Mouse (Mus musculus): Measurements from ENCODE around the gene Prpf3.
"Not testable (repeated sequence)": the region's sequence is repeated elsewhere in the genome, so short reads cannot be mapped to it uniquely, and the experiment has no call there.

The Prpf3 gene

DNA sequence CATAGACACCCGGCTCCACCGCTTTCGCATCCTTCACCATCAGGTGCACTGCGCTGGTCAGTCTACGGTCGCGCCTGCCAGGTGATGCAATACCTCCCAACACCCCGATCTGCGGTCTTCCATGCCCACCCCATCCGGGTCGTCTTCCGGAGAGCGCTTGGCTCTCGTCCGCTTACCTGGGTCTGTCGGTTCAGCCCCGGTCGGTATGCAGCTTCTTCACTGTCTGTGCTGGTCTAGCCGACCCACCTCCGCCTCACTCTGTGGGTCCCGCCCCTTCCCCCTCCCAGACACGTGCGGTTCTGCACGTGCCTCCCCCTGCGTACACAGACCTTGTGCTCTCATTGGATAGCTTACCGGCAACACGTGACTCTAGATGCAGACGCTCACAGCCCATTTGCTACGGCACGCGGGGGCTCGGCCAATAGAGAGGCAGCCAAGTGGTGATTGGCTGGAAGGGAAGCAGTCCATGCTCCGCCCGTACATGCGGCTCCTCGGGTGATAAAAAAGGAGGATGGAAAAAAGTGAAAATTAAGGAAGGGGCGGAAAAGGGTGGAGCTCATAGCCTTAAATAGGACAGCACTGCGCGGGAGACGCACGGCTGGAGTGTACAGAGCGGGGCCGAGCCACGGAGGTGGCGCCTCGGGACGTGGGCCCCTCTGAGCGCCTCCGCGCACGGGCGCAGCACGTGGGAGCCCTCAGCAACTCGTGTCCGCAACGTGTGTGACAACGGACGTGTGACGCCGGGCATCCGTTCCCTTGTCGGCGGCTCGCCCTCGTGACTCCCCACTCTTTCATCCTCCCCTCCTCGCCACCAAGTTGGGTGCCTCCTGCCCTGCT is 26.5 kb upstream of the Prpf3 start, which contains the start of gene Ciart:
Ciart (minus strand) TSS at position 273 of the 837 bp plus-strand sequence.
- ATAC-seq (ENCODE audit: low TSS enrichment), result peak; percentile 88

DNA sequence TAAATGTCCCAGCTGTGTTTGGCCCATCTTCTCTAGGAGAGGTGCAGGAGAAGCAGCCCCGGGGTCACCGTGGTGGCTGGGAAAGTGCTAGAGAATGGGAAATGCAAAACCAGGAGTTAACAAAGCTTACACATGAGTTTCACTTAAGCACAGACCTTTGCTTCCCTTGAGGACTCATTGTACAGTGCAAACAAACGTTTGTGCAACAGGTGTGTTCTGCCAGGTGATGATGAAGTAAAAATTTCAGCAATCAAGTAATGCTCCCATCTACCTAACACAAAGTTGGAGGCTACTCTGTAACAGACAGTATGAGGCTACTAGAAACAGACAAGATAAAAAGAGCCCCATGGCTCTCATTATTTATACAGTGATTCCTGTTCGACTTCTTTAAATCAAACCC is 23.4 kb upstream of the Prpf3 start:
- no peak for ATAC-seq (ENCODE audit: low TSS enrichment)

DNA sequence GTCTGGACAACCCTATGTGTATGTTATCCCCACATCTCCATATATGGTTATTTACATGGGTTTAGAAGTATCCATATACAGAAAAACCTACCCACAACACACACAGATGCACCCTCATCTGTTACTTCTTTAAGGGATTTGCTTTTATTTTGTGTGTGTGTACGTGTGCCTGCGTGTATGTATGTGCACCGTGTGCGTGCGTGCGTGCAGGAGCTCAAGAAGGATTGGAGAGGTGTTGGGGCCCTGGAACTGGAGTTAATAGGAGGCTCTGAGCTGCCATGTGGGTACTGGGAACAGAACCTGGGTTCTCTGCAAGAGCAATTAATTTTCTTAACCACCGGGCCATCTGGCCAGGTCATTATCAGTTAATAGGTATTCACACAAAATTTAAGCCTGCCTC is 16.4 kb upstream of the Prpf3 start:
- ATAC-seq (ENCODE audit: low TSS enrichment), result no peak

DNA sequence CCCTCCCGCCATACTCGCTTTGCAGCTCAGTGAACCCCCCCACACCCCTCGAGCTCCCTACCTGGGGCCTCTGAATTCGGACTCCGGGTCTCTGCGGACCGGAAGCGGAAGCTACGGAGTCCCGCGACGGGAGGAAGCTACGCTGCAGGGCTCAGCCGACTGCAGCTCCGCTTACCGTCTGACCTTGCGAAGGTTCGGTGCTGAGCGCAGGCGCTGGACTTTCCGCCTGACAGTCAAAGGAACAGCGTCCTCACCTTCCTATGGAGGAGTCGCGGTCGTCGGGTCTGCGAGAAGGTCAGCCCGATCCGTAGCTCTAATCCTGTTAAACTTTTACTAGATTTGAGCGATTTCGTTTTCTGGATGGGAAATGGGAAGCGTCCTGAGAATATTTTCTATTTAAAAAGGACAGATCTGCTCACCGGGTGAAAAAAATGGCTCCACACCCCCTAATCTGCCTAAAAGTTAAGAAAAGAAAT is 15.7 kb upstream of the Prpf3 start, which contains the start of gene Mrps21:
Mrps21 (minus strand) TSS at position 128 of the 476 bp plus-strand sequence.
- ATAC-seq (ENCODE audit: low TSS enrichment), result peak; percentile 97

DNA sequence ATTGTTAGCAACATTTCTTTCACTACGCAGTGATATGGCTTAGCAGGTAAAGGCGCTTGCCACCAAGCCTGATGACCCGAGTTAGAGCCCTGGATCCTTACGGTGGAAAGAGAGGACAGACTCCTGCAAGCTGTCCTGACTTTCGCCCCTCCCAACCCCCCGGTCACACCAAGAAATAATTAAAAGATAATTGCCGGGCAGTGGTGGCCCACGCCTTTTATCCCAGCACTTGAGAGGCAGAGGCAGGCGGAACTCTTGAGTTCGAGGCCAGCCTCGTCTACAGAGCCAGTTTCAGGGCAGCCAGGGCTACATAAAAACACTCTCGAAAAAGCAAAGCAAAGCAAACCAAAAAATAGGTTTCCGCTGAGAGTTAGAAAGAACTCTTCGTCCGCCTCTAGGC is 15.3 kb upstream of the Prpf3 start:
- ATAC-seq (ENCODE audit: low TSS enrichment), result no peak

DNA sequence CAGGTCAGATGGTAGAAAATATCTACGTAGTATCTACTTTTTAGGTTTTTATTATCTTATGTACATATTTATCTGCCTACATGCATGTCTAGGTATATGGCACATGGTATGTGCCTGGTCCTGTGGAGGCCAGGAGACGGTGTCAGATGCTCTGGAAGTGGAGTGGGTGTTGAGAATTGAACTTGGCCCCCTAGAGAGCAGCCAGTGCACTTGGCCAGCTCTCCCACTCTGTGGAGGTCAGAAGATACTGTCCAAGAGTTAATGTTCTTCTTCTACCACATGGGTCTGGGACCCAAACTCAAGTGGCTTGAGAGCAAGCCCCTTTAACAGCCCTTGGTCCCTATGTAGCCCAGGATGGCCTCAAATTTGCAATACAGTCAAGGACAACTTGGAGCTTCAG is 11.7 kb upstream of the Prpf3 start:
- no peak for ATAC-seq (ENCODE audit: low TSS enrichment)

DNA sequence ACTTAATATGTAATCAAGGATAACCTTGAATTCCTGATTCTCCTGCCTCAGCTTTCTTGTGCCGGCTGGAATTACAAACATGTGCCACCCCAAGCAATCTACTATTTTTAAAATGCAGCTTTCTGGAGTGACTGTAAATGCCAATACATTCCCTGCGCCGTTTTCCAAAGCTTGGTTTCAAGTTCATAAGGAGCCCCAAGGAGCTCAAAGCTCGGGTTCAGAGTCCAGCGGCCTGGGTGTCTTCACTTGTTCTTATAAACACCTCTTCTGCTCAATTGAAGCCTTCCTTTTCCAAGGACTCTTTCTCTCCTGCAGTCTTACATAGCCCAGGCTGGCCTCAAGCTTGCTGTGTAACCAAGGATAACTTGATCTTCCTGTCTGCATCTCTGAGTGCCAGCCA is 10.4 kb upstream of the Prpf3 start:
- ATAC-seq (ENCODE audit: low TSS enrichment), result no peak

DNA sequence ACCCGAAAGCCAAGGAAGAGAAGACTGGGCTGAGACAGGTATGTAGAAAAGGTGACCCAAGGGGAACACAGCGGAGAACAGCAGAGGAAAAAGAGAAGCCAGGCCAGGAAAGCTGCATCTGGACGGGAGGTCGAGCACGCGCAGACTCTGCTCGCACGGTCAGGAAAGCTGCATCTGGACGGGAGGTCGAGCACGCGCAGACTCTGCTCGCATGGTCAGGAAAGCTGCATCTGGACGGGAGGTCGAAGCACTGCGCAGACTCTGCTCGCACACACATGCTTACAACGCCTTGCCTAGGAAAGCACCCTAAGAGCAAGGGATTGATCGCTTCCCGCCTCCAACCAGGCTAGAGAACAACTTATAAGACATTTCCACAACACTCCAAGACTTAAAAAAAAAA is 9.9 kb upstream of the Prpf3 start:
- no peak for ATAC-seq (ENCODE audit: low TSS enrichment)

DNA sequence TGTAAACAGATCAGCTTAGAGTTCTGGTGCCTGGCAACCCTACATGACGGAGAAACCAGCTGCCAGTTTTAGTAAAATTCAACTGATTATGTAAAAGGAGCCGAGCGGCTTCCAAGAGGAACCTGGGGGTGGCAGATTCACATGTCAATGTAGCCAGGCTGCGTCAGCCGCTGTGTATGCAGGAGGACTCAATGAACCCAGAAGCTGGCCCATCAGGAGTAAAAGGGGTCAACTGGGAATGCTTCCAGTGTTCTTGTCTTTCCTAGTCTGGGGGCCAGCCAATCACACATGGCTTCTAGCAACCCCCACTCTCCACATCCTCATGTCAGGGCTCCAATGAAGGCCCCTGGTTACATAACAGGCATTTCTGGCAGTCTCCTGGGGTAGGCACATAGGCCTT is 9.4 kb upstream of the Prpf3 start:
- ATAC-seq (ENCODE audit: low TSS enrichment), result peak; percentile 87

DNA sequence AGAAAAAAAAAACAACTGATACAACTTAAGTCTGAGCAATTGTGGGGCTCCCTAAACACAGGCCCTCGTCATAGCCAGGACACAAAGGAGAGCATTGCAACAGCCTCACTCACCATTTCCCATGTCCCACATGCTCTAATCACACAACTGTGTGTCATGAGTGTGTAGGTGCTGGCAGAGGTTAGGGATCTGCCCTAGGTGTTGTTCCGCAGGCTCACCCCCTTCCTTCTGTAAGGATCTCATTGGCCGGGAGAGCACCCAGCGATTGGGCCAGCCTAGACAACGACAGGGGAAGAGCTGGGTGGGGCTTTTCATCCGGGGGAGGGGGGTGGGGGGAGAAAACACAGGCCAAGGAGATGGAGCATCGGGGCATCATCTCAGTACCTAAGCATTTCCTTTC is 7.9 kb upstream of the Prpf3 start:
- ATAC-seq (ENCODE audit: low TSS enrichment), result no peak

DNA sequence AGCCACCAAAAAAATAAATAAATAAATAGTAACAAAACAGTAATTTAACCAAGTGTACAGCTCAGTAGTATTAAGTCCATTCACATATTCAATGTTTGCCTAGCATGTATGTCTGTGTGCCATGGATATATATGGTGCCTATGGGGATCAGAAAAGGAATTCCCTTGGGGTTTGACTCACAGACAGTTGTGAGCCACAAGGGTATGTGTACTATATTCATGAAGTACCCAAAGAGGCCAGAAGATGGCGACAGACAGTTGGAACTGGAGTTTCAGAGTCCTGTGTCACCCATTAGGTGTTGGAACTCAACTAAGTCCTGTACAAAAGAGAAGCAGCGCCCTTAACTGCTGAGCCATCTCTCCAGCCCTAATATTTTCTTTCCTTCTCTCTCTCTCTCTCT is 6.1 kb upstream of the Prpf3 start:
- ATAC-seq (ENCODE audit: low TSS enrichment), result no peak

DNA sequence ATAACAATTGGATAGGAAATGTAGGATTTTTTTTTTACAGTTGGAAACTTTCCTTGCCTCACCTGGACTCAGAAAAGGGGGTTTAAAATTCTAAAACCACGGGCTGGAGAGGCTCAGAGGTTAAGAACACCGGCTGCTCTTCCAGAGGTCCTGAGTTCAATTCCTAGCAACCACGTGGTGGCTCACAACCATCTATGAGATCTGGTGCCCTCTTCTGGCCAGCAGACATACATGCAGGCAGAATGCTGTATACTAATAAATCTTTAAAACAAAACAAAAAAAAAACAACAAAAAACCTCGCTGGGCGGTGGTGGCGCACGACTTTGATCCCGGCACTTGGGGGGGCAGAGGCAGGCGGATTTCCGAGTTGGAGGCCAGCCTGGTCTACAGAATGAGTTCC is 5.5 kb upstream of the Prpf3 start:
- ATAC-seq (ENCODE audit: low TSS enrichment), result no peak

DNA sequence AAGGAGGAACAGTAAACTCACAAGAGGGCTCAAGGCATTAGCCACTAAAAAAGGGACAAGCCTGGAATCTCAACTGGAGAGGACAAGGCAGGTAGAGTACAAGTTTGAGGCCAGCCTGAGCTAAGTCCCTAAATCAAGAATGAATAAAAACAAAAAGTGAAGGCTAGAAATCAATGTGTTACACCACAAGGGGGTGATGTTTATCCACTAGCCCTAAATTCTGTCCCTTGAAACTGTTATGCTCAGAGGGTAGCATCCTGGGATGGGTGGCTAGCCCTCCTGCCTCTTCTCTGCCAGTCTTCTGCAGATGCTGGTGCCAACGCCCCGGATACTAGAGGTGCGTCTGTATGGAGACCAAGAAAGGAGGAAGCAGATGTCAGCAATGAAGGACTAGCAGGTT is 4.6 kb upstream of the Prpf3 start:
- no peak for ATAC-seq (ENCODE audit: low TSS enrichment)

DNA sequence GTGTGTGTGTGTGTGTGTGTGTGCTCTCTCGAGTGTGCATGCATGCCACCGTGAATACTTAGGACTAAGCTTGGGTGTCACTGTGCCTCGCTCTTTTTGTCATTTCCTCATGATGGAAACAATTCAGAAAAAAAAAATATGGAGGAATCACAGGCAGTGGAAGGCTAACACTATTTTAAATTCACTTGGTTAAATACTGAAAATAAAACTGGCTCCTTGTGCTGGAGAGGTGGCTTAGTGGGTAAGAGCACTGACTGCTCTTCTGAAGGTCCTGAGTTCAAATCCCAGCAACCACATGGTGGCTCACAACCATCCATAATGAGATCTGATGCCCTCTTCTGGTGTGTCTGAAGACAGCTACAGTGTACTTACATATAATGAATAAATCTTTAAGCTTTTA is 2.6 kb upstream of the Prpf3 start:
- not testable (repeated sequence) for ATAC-seq (ENCODE audit: low TSS enrichment)

DNA sequence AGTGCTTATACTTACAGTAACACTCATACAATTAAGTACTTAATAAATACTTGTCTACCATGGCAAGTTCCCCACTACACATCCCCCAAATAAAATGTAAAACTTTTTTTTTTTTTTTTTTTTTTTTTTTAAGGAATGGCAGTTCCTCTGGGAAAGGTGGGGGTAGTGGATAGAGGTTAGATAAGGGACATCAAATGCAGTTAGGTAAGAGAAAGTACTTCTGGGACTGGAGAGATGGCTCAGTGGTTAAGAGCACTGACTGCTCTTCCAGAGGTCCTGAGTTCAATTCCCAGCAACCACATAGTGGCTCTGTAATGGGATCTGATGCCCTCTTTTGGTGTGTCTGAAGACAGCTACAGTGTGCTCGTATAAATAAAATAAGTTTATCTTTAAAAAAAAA is 1.4 kb upstream of the Prpf3 start:
- not testable (repeated sequence) for ATAC-seq (ENCODE audit: low TSS enrichment)

DNA sequence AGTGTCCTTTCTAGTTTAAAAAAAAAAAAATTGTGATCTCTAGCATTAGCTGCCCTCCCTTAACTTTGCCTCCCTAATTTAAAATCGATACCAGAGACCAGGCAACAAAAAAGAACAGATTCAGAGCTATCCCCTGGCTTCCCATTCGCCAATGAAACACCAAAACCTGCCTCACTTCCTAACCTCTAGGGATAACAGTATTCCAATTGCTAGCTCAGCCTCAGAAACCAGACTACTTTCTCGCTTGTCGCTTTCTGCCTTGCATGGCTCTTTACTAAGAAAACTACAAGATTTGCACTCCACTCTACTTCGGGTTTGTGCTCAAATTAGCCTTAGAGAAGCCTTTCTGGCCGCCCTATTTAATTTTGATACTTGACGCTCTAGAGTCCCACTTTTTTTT is 430 bp upstream of the Prpf3 start:
- ATAC-seq (ENCODE audit: low TSS enrichment), result peak; percentile 13; the same call in 1 of the 2 replicates

DNA sequence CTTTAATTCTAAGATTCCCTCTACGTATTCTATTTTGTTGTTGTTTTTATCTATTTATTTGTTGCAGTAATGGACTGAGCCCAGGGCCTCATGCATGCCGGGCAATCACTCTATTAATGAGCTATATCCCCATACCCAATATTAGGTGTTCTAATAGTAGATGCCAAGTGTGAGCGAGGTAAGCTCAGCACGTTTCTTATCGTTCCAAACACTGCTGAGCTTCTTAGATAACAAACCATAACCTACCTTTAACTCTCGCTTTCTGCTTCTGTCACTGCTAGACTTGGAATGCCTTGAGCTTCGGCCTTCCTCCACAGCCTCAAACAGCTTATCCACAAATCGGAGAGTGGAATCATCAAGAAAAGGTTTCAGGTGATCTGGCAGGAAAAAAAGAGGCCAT is 4.4 kb downstream of the Prpf3 start:
- no peak for ATAC-seq (ENCODE audit: low TSS enrichment)

DNA sequence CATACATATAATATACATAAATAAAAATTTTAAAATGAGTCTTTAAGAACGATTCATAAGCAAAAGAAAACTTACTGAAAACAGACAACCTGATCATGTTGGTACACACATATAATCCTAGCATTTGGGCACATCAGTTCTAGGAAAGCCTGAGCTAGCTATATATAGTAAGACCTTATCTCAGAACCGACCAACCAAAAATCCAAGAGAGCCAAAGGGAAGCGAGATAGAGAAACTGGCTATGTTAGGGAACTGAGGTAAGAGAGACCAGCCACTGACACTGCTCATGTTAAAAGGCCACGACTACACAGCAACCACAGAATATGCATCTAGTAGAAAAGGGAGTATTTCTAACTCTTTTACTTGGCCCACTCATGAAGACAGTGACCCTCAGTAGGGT is 5.1 kb downstream of the Prpf3 start:
- ATAC-seq (ENCODE audit: low TSS enrichment), result no peak

DNA sequence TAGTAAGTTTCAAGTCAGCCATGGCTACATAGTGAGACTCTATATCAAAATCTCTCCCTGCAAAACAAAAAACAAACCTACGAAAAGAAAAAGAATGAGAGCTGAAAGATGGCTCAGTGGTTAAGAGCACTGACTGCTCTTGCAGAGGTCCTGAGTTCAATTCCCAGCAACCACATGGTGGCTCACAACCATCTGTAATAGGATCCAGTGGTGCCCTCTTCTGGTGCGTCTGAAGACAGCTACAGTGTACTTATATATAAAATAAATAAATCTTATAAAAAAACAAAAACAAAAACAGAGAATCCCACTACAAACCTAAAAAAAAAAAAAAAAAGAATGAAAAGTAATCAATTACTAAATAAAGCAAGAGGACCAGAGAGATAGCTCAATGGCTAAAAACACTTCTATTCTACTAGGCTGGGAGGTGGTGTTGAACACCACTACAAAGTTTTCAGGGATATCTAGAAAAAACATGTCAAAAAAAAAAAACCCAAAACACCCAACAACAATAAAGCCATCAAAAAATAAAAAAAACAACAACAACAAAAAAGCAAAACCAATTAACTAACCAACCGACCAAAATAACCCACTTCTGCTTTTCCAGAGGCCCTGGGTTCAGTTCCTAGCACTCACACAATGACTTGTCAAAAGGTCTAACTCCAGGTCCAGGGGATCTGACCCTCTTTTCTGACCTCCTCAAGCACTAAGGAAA is 13.0 kb downstream of the Prpf3 start:
- ATAC-seq (ENCODE audit: low TSS enrichment), result no peak

DNA sequence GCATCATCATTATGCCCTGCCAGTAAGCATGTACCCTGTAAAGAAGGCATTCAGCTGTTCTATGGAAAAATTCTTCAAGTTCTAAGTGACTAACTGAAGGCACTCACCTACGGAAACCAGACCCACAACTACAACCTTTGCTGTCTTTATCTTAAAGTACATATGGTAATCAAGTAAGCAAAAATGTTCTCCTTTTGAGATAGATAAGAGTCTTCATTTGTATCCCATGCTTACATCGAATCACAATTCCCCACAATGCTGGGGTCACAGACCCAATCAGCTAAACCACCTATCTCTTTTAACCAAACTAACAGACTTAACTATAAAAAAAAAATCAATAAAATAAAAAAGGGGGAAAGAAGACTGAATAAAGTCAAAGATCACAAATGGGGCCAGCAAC is 16.4 kb downstream of the Prpf3 start:
- no peak for ATAC-seq (ENCODE audit: low TSS enrichment)

DNA sequence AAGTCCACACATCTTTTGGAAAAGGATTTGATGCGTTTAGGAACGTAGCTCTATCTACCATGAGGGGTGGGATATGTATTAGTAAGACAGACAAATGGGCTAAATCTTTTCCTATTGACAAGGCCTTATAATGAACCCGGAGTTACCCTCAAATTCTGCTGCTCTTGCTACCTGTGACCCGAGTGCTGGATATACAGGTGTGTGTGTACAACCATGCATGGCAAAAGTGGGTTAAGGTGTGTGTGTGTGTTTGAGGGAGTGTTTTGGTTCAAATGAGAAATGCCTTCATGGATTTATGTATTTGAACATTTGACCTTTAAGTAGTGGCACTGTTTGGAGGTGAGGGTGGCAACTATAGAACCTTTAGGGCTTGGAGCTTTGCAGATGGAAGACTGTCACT is 26.6 kb downstream of the Prpf3 start:
- ATAC-seq (ENCODE audit: low TSS enrichment), result no peak

DNA sequence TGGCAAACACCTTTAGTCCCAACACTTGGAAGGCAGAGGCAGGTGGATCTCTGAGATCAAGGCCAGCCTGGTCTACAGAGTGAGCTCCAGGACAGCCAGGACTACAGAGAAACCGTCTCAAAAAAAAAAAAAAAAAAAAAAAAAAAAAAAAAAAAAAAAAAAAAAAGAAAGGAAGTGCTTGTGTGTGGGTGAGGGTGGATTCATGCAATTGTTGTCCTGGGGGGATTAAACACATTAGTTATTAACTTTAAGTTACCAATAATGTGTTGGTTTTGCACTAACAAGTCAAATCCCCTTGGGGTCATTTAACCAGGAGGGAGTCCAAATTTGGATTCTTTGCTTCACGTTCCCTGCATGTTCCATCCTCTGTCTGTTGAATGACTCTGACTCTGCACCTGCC is 29.4 kb downstream of the Prpf3 start:
- ATAC-seq (ENCODE audit: low TSS enrichment), result no peak

All from frontal cortex, adult (tissue).